Mouse (Mus musculus) kidney, postnatal 10 days (tissue): Measurements from ENCODE around the gene Lonrf3.

Experiments used
- DNase-seq: peaks from one replicate; pipeline ENCODE4 v3.0.0; 2021; ENCODE audit warnings: mixed read lengths

Lonrf3 gene

DNA sequence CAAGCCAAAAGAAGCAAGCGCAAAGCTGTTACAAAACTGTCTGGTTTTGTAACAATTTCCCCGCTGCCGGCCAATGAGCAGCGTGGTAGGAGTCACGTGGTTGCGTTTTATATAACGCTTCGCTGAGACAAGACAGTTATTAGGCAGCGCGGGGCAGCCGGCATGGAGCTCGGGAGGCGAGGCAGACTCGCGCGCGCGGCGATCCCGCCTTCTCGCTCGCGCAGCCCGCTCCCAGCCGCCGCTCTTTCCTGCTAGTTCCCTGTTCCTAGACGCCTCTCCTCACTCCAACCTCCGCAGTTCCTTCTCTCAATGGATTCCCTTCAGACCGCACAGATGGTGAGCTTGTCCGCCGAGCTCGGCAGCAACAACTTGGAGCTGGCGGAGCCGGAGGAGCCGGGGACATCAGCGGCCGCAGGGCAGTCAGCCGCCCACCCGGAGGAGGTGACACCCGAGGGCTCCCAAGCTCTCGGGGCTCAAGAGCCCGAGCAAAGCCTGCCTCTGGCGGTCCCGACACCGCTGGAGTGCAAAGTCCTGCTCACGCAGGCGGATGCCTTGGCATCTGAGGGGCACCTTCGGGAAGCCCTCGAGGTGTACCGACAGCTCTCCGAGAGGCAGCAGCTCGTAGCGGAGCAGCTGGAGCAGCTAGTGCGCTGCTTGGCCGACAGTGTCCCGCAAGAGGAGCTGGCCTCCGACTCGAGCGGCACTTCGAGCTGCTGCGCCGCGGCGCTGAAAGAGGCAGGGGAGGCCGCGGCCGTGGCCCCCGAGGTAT, at the start of gene Lonrf3:
Gene Lonrf3 (plus strand): TSS at position 83 of the 769 bp plus-strand sequence.
- peak; percentile 81 for DNase-seq

DNA sequence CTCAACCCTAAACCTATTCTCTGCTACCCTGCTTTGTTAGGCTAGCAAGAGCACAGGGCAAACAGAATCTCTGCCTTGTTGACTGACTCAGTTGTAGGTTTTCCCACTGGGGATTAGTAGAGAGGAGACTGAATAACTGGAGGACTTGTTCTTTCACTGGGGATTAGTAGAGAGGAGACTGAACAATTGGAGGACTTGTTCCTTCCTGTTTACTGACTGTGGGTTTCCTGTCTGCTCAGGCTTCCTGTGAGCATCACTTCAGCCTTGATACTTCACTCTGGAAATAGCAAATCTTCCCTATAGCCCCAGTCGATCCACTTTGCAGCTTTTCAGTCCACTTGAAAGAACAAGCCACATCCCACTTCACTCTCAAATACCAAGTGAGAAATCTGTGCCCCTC, 49.4 kb upstream of the Lonrf3 start:
- DNase-seq = no peak

DNA sequence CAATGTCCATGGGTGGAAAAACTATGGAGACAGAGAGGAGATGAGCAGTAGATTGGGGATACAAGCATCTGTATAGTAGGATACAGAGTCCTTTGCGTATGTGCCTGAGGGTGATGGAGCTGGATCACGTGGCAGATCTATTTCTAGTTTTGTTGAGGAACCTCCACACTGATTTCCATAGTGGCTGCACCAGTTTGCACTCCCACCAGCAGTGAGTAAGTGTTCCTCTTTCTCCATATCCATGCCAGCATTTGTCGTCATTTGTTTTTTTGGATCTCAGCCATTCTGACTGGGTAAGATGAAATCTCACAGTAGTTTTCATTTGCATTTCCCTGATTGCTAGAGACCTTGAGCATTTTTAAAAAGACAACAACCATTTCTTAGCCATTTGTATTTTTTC, 16.7 kb upstream of the Lonrf3 start:
- no peak for DNase-seq

DNA sequence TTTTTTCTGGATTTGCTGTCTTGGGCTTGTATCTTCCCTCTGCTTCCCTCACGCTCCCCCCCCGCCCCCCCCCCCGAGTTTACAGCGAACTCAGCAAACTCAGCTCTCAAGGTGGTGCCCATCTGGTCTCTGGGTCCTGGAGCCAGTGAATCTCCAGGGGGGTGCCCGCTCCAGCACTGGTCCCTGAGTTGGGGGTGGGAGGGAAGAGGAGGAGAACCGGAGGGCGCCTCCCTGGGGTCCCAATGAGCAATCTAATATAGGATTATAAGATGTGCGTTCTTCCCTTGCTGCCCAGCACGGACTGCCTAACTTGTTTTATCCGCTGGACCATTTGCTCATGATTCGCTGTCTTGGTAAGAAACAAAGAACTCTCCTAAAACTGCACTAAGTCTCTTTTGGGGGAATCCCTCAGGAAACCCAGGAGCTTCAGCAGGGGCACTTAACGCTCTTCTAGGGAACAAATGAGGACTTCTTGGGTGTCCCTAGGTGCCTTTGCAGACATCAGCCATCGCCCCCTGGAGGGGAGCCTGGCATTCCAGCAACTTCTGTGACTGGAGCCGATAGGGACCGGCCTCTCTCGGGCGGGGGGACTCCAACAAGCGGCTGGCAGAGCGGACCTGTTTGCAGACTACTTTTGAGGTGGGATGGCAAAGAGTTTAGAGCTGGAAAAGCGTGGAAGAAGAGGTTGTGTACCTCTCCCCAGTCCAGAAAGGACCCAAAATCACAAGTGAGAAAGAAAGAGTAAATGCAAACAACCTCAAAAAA, 480 bp upstream of the Lonrf3 start:
- peak; percentile 58 for DNase-seq

DNA sequence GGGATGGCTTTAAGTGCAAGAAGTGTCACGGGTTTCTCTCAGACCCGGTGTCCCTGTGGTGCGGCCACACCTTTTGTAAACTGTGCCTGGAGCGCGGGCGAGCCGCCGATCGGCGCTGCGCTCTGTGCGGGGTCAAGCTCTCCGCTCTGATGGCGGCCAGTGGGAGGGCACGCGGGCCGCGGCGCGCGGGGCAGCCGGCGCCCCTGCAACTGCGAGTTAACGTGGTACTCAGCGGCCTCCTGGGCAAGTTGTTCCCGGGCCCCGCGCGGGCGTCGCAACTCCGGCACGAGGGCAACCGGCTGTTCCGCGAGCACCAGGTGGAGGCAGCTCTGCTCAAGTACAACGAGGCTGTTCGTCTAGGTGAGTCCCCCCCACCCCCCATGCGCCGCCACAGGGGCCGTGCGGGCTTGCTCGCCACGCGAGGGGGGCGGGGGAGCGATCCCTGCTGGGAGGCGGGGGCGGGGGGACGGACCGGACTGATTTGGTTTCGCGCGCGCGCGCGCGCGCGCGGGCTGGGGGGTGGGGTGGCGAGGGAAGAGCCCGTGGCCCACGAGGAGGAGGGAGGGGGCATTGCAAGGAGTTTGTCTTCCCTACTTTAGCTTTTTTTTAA, 992 bp downstream of the Lonrf3 start:
- DNase-seq = peak; percentile 54

DNA sequence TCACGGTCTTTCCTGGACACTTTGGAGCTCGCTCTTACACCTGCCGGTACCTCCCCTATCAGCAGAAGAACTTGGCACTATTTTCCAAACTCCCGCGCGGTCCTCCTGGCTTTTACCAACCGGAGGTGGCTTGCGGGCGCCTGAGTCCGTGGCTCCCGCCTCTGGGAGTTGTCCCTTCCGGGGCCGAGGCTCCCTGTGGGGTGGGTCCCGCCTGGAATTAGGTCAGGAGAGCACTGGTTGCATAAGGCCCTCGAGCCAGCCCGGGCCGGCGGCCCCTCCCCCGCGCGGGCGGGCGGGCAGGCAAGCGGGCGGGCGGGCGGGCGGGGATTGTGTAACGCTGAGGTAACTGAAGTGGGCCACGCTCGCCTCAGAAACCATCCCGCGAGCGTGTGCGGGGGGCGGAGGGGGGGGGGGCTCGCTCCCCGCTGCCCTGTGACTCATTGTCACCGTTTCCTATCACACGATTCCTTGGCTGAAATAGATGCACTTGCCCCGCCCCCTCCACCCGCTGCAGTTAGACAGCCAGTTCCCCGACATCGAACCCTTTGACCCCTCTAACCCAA, 1.8 kb downstream of the Lonrf3 start:
- DNase-seq = peak; percentile 71

DNA sequence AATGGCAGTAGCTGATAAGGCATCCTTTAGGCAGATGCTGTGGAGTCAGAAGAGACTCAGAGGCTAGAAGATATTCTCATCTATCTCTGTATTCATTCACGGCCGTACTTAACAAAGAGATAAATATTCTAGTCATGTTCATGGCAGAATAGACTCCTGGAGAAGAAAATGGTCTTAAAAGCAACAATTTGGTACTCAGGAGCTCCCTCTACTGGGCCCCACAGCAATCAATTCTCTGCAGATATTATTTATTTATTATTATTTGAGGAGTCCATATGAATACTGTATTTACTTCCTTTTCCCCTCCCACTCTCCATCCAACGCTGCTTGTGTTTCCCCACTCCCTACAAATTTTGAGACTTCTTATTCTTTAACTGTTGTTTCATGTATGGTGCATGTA, 24.3 kb downstream of the Lonrf3 start:
- DNase-seq = peak; percentile 40

DNA sequence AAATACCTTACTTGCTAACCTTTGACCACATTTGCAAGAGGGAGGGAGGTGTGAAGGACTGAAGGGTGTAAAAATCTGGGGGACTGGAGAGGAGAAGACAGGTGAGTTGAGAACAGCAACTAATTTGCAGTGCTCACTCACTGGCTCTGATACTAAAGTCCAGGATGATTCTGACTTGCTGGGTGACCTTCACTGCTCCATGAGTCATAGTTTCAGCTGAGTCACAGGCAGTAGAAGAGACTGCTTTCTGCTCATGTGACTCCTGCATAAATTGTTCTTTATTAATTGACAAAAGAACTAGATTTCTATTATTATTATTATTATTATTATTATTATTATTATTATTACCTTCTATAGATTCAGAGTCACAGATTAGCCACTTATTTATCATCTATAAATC, 57.2 kb downstream of the Lonrf3 start:
- no peak for DNase-seq

DNA sequence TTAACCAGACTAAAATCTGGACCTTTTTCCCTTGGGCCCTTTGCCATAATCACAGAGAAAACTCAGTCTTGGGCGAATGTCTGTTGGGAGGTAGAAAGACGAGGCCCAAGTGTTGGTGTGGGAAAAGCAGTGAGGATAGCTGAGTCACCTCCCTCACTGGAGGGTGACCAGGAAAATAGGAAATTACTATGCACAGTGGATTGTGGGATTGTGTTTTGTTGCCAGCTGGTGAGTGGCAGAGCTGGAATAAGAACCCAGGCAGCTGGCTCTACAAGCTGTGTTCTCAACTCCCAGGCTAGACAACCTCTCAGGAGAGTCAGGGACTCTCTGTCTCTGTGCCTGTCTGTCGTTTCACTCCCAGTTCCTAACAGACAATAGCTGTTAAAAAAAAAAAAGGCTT, 61.8 kb downstream of the Lonrf3 start:
- no peak for DNase-seq

DNA sequence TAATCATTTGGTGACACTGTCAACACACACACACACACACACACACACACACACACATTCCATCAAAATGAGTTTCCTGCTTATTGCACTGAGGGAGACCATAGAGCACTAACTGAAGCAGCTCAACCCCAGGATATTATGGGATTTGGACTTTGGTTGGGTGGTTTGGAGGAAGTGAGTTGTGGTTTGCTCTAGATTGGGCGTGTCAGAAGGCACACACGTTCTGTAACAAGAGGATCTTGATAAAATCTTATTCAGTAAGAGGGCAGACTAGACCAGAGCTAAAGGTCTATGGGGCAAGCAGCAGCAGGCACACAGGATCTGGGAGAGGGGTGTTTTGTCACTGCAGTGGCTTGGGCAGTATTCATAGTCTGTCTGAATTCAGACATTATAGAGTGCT, 62.4 kb downstream of the Lonrf3 start:
- no peak for DNase-seq

DNA sequence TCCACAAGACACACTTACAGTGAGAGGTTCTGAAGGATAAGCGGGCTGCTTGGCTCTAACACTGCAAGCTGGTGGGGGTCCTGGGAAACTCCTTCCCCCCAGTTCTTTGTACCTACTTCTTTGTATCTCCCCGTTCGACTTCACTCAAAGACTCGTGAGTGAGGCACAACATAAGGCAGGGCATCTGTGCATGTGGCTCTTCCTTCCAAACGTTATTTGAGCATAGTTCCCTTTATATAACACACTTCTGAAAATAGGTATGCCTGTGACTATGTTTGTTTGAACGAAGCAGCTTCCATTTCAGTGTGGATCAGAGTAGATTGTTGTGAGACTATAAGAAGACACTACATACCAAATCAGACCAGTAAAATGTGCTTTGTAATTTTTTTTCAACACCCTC, 64.5 kb downstream of the Lonrf3 start:
- DNase-seq = no peak

DNA sequence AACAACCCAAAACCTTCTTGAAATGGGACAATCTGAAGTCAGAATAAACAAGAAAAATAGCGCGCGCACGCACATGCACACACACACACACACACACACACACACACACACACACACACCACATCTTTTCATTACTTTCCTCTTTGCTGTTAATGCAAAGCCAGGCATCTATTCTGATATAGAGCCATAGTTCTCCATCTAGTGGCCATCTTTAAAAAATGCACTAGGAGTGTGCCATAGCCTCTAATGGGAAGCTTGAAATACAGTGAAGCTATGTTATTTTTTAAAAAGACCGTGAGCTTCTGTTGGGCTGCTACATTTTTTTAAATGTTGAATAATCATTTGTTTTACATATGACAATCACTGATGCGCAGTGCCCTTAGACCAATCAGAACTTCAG, 65.1 kb downstream of the Lonrf3 start:
- peak; percentile 6 for DNase-seq

DNA sequence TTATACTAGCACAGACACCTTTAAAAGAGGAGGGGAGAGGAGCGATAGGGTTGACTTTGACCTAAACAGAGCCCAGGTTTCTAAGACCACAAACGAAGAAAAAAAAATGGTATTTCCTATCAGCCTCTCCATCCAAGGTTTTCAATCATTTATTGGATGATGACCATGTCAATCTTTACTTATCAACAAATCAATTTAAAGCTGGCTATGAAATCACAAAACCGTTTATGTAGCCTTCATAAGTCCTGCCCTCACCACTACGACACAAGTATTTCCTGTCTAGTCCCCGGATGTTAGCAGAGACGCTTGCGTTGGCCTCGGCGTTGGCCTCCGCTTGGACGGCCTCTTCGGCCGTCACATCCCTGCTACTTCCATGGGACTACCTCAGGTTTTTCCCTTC, 72.8 kb downstream of the Lonrf3 start, which contains the start of gene Gm6268:
Gene Gm6268 (plus strand): TSS at position 301 of the 400 bp plus-strand sequence.
- DNase-seq = no peak

DNA sequence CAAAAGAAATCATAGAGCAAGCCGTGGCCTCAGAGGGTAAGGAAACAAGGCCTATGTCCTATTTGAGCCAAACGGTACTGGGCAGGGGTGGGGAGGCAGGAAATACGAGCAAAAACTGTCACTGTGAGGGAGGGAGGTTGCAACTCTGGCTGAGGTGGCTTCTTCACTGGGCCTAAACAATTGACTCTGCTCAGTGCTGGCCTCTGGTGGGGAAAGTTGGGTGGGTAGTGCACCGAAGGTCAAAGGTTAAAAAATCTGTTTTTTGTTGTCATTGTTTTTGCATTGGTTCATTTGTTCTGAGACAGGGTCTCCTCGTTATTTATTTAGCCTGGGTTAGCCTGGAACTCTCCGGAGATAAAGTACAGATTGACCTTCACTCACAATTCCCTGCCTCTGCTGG, 74.2 kb downstream of the Lonrf3 start:
- DNase-seq = no peak
